Mouse (Mus musculus) gastrocnemius, adult 2 months (tissue): ENCODE measurements around the gene Gas2l1. TPM values are rescaled to one million over a fixed set of nuclear protein-coding genes. Genes with fewer than 3 reads are reported as not detected.
"Not testable (repeated sequence)": the region's sequence is repeated elsewhere in the genome, so short reads cannot be mapped to it uniquely, and the experiment has no call there.

Experiments
- DNase-seq: peaks from one replicate; pipeline ENCODE4 v3.0.0; 2022
- H3K27ac ChIP-seq: fragments of 200-600 bp; 2 replicates; pipeline ENCODE4 v1.8.1; 2022; ENCODE audit warnings: mild to moderate bottlenecking
- H3K4me3 ChIP-seq: fragments of 200-600 bp; 2 replicates; pipeline ENCODE4 v1.8.1; 2022; ENCODE audit warnings: mild to moderate bottlenecking, moderate library complexity
- CTCF ChIP-seq: fragments of 200-600 bp; IDR thresholded peaks from 2 replicates; pipeline ENCODE4 v1.8.1; 2022; ENCODE audit warnings: antibody characterized with exemption, mild to moderate bottlenecking, moderate library complexity
- intact Hi-C: fragments of 180-260 bp; cut with DNase I; formaldehyde crosslinking; loops from one replicate; pipeline ENCODE4 v1.15.1; 2025
- total RNA-seq, 2 experiments: library from RNA; stranded (reverse); gene quantifications; 2 replicates each; pipeline ENCODE4 v1.2.3; 2021

Gene Gas2l1
- total RNA-seq, 2 experiments from 2014 or later = 3.6 to 5.0 TPM

DNA sequence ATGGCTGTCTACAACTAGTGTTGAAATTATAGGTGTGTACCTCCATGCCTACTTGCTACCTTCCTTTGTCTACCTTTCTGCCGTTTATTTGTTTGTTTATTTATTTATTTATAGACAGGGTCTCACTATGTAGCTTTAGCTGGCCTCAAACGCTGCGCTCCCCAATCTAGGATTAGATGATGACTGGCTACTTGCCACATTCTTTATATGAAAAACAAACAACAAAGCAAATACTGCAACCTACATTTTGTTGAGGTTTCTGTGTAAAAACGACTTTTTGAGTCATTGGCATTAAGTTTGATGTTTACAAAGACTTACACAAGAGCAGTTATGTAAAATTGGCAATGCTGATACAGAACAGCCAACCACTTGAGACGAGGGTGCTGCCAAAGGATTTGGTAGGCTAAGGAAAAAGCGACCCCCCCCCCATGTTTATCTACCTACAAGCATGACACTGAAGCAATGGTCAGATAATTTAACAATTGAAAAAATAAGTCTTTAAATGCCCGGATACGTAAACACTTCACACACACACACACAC, 31.4 kb upstream of the Gas2l1 start:
- intact Hi-C loops = no loop called here
- Histone ChIP-seq H3K4me3 (peak overlapping the region; percentile 100), H3K27ac (no peak overlapping the region)
- TF ChIP-seq CTCF = no peak
- DNase-seq = no peak

DNA sequence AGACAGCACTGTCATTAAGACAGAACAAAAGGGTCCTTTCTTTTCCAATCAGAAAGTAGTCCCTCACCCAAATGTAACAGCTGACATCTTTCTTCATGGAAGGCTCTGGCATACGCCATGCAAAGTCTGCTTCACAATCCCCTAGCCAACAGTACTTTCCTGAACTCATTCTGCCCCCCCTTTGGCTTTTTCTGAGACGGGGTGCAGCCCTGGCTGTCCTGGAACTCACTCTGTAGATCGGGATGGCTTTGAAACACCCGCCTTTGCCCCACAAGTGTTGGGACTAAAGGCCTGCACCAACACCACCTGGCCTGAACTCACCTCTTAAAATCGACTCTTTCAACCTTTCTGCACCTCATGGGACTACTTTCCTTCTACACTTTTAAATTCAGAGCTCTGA, 30.8 kb upstream of the Gas2l1 start:
- no peak for TF ChIP-seq CTCF
- intact Hi-C loops = no loop called here
- peak overlapping the region; percentile 100 for H3K4me3 ChIP-seq
- H3K27ac ChIP-seq = no peak overlapping the region
- DNase-seq = no peak

DNA sequence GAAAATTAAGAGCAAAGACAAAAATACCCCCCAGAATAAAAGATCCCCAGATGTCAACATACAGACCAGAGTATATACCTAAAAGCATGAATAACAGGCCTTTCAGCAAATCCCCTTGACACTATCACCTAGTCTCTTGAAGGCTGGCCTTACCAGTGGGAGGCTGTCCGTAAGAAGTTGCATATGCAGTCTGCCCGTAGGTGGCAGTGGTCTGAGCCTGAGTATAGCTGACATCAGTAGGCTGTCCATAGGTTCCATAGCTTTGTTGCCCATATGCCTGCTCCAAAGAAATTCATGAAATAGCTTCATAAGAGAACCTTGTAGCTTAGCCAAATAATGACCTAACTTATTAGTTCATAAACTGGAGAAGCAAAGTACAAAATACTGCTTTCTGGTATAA, 26.6 kb upstream of the Gas2l1 start:
- peak; percentile 31; the same call in 1 of the 2 replicates for TF ChIP-seq CTCF
- no peak overlapping the region for H3K27ac ChIP-seq
- DNase-seq = no peak
- H3K4me3 ChIP-seq = no peak overlapping the region
- intact Hi-C loops = no loop called here

DNA sequence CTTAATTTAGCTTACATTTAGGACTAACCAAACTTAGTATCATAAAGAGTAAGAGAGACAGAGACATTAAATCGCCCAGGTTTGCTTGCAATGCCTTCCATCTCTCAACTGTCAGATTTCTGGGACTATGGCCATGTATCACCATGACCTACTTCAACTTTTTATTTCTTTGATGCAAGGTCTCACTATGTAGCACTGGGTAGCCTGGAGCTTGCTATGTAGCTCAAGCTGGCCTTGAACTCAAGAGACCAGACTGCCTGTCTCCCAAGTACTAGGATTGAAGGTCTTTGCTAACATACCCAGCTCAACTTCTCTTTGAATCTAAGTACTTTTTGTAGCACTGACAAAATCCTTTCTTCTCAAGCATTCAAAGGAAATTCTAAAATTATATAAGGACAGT, 24.0 kb upstream of the Gas2l1 start:
- DNase-seq = no peak
- Histone ChIP-seq H3K4me3 (no peak overlapping the region), H3K27ac (no peak overlapping the region)
- intact Hi-C loops = no loop called here
- no peak for TF ChIP-seq CTCF

DNA sequence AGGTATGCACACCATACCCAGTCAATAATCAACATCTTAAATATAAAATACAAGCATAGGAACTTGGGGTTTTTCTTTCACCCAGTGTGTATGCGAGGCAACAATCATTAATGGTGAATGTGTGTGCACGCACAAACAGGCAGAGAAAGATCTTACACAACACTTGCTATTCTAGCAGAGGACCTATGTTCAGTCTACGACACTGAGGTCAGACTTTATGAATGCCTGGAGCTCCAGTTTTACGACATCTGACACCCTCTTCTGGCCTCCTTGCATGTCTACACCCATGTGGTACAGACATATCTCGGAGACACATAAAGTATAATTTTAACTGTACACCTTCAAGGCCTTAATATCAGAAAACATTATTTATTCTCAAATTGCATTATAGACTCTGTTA, 11.7 kb upstream of the Gas2l1 start:
- H3K4me3 ChIP-seq, DNase-seq, intact Hi-C loops: not testable (repeated sequence)

DNA sequence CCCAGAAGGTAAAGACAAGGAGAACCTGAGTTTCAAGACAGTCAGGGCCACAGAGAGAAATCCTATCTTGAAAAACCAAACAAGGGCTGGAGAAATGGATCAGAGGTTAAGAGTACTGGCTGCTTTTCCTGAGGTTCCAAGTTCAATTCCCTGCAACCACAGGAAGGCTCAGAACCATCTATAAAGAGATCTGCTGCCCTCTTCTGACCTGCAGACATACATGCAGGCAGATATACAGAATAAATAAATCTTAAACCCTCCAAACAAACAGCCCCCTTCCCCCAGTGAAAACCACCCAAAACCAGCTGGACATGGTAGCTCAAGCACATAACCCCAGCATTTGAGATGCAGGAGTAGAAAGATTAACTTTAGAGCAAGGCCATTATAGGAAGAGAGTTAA, 10.6 kb upstream of the Gas2l1 start:
- TF ChIP-seq CTCF = peak; percentile 38; the same call in 1 of the 2 replicates
- no peak for DNase-seq
- no peak overlapping the region for H3K4me3 ChIP-seq
- H3K27ac ChIP-seq = peak overlapping the region; percentile 78
- intact Hi-C loops = no loop called here

More for the DNA sequence above, 11.7 kb upstream of the Gas2l1 start:
- peak overlapping the region; percentile 78 for H3K27ac ChIP-seq

DNA sequence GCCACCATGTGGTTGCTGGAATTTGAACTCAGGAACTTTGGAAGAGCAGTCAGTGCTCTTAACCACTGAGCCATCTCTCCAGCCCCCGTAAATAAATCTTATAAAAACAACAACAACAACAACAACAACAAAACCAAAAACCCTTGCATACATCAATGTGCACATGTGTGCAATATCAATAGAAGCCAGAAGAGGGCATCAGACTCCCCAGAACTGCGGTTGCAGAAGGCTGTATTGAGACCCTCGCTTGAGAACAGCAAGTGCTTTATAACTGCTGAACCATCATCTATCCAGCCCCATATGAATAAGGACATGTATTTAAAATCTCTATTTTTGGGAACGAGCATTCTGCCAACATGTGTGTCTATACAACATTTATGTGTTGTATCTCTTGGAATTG, 9.8 kb upstream of the Gas2l1 start:
- TF ChIP-seq CTCF = peak; percentile 64
- no peak for DNase-seq

DNA sequence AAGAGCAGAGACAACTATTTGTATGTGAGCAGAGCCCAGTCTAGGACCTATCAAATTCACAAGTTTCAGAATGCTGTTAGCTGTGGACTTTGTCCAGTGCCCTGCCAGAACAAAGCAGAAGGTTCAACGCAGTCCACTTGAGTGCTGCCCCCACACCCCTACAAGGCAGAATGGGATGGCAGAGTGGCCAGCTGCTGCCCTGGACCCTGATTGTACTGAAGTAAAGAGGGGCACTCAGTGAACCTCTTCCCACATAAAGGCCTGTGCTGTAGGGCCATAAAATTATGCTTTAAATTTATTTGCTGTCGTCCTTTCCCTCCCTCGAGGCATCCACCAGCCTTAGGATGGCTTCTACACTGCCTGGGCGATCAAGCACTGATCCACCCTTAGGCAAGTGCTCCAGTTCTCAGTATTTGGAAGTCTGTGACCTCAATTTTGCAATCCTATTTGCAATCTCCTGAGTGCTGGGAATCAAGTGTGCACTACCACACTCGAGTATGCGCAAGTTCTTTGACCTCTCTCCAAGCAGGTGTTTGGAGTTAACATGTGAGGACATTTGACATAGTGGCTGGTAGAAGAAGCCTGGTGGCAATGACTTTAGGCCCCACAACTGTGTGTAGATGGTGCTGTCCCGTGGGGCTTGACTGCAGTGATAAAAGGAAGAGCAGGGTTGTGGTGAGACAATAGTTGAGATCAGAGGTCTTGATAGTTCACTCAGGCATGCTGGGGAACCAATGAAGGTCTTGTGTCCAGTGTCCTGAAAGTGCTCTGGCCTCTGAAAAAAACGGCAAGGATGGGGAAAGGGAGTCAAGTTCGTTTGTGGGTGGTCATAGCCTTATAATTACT, 3.2 kb upstream of the Gas2l1 start:
- intact Hi-C loops = no loop called here
- H3K27ac ChIP-seq = no peak overlapping the region
- TF ChIP-seq CTCF = no peak
- no peak for DNase-seq
- H3K4me3 ChIP-seq = no peak overlapping the region

More for the DNA sequence above, 9.8 kb upstream of the Gas2l1 start:
- no peak overlapping the region for H3K27ac ChIP-seq
- intact Hi-C loops = no loop called here
- H3K4me3 ChIP-seq = no peak overlapping the region

DNA sequence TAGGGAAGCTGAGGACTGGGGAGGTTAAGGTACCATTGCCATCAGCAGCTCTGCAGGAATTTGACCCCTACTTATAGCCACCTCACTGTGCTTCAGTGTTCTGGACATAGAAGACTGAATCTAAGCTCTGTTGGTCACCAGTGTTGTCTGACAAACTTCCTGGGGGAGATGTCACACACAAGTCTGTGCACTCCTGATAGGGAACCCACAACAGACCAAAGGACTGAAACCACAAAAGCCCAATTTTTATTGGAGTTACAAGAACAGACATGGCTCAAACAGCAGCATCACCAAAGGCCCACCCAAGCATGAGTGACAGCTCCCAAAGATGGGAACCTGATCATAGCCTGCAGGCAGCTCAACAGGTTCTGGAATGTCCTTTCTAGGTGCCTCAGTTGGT, 1.9 kb upstream of the Gas2l1 start:
- Histone ChIP-seq H3K27ac (no peak overlapping the region), H3K4me3 (no peak overlapping the region)
- intact Hi-C loops = no loop called here
- no peak for TF ChIP-seq CTCF
- no peak for DNase-seq

DNA sequence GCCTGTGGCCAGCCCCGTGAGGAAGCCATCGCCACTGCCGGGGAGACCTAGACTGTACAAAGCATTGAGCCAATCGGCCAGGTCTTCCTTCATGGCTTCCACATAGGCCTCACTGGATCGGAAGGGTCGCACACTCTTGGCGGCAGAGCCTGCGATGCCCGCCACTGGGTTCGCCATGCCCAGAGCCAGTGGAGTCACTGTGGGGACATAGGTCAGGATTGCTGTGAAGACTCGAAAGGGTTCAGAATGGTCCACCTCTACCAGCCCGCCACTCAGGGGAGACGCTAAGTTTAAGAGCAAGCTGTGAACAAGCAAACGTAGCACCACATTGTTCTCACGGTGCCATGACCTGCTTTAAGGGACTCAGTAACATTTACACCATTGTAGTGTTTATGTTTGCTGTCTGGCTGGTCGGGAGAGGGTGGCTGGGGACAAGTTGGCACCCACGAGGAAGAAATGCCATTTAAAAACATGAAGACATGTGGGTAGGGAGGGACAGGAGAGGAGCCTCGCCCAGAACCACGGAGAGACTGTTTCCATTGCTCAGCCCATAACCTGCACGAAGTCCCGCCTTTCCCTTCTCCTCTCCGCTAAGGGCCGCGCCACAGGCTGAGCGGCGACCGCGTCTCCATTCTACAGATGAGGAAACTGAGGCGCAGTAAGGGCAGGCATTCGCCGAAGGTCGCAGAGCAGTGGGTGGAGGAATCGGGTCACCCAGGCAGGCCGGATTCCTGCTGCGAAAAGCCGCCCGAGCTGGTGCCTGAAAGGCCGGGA, 658 bp downstream of the Gas2l1 start:
- H3K27ac ChIP-seq = peak overlapping the region; percentile 87
- intact Hi-C loops = loop anchor here (1.0 kb wide), 1 partner anchor 49 kb away; no protein-coding TSS in a partner anchor
- DNase-seq = no peak
- no peak for TF ChIP-seq CTCF
- H3K4me3 ChIP-seq = peak overlapping the region; percentile 82

DNA sequence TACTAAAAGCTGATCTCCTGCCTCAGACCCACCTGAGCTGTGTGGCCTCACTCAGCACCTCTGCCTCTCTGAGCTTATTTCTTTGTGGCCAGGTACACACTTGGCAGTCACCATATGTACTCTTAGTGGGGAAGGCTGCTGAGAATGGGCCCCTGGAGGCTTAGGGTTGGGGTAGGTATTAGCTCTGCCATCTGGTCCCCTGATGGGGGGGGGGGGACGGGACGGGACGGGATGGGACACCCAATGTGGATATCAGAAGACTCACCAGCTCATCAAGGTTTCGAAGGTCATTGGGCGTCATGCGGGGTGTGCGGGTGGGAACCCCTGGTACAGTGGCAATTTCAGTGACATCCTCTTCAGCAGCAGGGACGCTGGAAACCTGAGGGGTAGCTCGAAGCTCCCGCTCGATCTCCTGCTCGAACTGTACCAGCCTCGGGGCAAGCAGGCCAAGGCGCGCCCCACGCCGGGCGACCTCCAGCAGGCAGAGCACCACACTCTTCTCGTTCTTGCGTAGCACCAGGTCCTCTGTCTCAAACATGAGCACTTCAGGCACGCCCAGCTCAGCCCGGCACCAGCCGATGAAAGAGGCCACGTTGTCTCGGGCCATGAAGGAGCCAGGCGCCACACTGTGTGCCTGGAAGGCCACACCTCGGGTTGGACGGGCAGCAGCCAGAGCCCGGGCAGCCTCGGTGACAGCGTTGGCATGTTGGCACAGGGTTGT, 1.4 kb downstream of the Gas2l1 start:
- no peak for DNase-seq
- peak overlapping the region; percentile 82 for H3K4me3 ChIP-seq
- peak overlapping the region; percentile 87 for H3K27ac ChIP-seq
- TF ChIP-seq CTCF = no peak
- intact Hi-C loops = no loop called here

DNA sequence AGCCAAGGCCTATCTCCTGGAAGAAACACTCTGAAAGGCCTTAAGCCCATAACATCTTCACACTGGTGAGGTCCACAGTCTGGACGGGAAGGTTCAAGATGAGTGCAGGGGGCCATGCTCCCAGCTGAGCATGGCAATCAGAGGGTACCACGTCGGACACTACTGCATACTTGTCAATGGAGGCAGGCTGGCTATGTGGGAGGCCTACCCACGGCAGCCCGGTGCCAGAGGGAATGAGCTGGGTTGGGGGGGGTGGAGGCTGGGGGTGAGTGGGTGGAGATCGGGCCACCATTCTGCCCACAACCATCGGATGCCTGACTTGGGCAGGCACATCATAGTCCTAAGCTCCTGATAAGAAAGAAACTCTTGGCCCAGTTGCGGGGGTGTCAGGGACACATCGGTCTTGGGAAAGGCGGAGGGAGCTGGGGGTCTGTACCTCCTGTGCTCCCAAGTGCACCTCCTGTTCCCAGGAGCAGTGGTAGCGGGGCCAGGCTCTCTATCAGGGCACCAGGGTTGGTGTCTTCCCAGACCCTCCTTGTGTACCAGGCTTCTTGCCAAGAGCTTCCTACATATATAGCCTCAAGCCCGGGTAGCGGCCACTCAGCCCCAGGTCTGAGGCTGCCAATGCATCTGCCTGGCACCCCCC, 2.1 kb downstream of the Gas2l1 start:
- no peak for TF ChIP-seq CTCF
- intact Hi-C loops = no loop called here

More for the DNA sequence above, 2.1 kb downstream of the Gas2l1 start:
- Histone ChIP-seq H3K4me3 (peak overlapping the region; percentile 82), H3K27ac (peak overlapping the region; percentile 81)
- no peak for DNase-seq
